8 mouse cellular contexts compared by ENCODE assay signal in the genomic region with DNA sequence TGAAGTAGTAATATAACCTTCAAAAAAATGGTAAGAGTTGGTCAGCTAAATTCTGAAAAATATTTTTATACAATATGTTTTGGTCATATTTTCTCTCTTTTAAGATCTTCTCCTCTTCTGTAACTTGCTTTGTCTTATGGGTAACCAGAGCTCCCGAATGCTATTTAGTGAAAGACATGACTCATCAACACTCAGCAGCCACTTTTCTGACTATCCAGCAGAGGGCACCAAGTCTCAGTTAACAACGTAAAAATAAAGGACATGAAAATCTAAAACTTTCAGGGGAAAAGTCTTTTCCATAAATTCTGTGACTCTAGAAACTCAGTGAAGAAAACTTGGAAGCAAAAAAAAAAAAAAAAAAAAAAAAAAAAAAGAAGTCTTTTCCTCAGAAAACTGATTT.
DNase-seq lines count a peak whose midpoint lies in the region; ATAC-seq and TF ChIP-seq lines count a peak whose summit lies in the region.

No protein-coding gene starts in this region.

- H3K4me2 ChIP-seq in limb, embryonic 14.5 days (replicated peaks; ENCODE audit: low read depth, low read length, severe bottlenecking): no peak overlapping the region

- H3K4me1 ChIP-seq in limb, embryonic 14.5 days (ENCODE audit: control insufficient read depth, insufficient read depth, low read length): no peaks in the 10 kb centered on the region
- H3K4me1 ChIP-seq in limb, embryonic 10.5 days: no peaks in the 10 kb centered on the region

- H3K4me3 ChIP-seq in limb, embryonic 14.5 days (replicated peaks; ENCODE audit: low read length): no peak overlapping the region
- no peak overlapping the region for H3K4me3 ChIP-seq in limb, embryonic 10.5 days

- 16% methylated on average over 2 of the region's 2 CpGs for WGBS in limb, embryonic 14.5 days
- WGBS in limb, embryonic 10.5 days: 35% methylated on average over 2 of the region's 2 CpGs

- H3K36me3 ChIP-seq in limb, embryonic 14.5 days (ENCODE audit: control insufficient read depth, insufficient read depth, low read length): no peaks in the 10 kb centered on the region
- no peaks in the 10 kb centered on the region for H3K36me3 ChIP-seq in limb, embryonic 10.5 days

- no peak overlapping the region for H3K9ac ChIP-seq in limb, embryonic 14.5 days (ENCODE audit: low read depth, low read length, severe bottlenecking)

- no peak for TF ChIP-seq POLR2A in limb, embryonic 14.5 days (IDR thresholded peaks at IDR 0.05; ENCODE audit: borderline replicate concordance, extremely low read depth, insufficient read depth, insufficient read length)

- H3K27ac ChIP-seq in limb, embryonic 14.5 days (replicated peaks; ENCODE audit: low read depth, low read length): no peak overlapping the region
- H3K27ac ChIP-seq in limb, embryonic 10.5 days: no peak overlapping the region

- H3K9me3 ChIP-seq in limb, embryonic 14.5 days (ENCODE audit: control insufficient read depth, low read length): no peaks in the 10 kb centered on the region
- H3K9me3 ChIP-seq in limb, embryonic 10.5 days (replicated peaks): no peaks in the 10 kb centered on the region

- ATAC-seq in frontal cortex, adult (ENCODE audit: low TSS enrichment): peak; percentile 97
- ATAC-seq in limb, embryonic 14.5 days (ENCODE audit: low FRiP score, low read depth): no peak
- peak; percentile 77 for ATAC-seq in granulocyte monocyte progenitor cell, adult 5-6 weeks (replicated peaks; ENCODE audit: poor library complexity, severe bottlenecking)

- H3K27me3 ChIP-seq in limb, embryonic 14.5 days (ENCODE audit: control insufficient read depth, insufficient read depth, low read length): no peaks in the 10 kb centered on the region
- H3K27me3 ChIP-seq in limb, embryonic 10.5 days (ENCODE audit: low read depth, poor library complexity, severe bottlenecking): no peaks in the 10 kb centered on the region

- no peak for DNase-seq in frontal cortex, postnatal 14 days (ENCODE audit: low spot score in 2 of 2)
- DNase-seq in limb, embryonic 14.5 days (ENCODE audit: low spot score): peak; percentile 44
- DNase-seq in limb, embryonic 10.5 days (ENCODE audit: low spot score): no peak
- peak; percentile 33 for DNase-seq in MEL-GATA-1-ER (ENCODE audit: extremely low read depth, low read depth)
- no peak for DNase-seq in testis, postnatal 10 days (ENCODE audit: low spot score)
- DNase-seq in spleen, adult 12 weeks (ENCODE audit: low spot score): no peak

Comparison
In these comparisons a context has a peak if more than half of its experiments do, and no peak if none do; other contexts are left out.
1. DNase-seq: peak in limb, embryonic 14.5 days (single experiment) and MEL-GATA-1-ER (single experiment); none in frontal cortex, postnatal 14 days (0 of 2), limb, embryonic 10.5 days (single experiment), testis, postnatal 10 days (single experiment) and spleen, adult 12 weeks (single experiment).